Comparison of ENCODE assay signal across 22 mouse cellular contexts in genomic region chr3:146421787-146422186, GRCm38 (mm10). TPM values are rescaled to one million over a fixed set of nuclear protein-coding genes. Genes with fewer than 3 reads are reported as not detected.
DNase-seq lines count a peak whose midpoint lies in the region; ATAC-seq lines count a peak whose summit lies in the region.
"Had no signal": no experiment of that assay in that cellular context is flagged by ENCODE, and none has a peak within 500 bp of the region (broad histone marks: within the 10 kb centered on the region; RNA-seq: fewer than 3 reads in every experiment).

No protein-coding gene starts in this region.

- WGBS in lung, embryonic 15.5 days = 26% methylated on average over 8 of the region's 8 CpGs
- WGBS in hindbrain, embryonic 10.5 days = 59% methylated on average over 8 of the region's 8 CpGs

- H3K4me1 ChIP-seq in lung, embryonic 15.5 days = peaks cover 6% of the 10 kb centered on the region; the same call in 1 of the 2 replicates
- H3K4me1 ChIP-seq in hindbrain, embryonic 10.5 days (replicated peaks) = peaks cover 11% of the 10 kb centered on the region; the same call in 1 of the 2 replicates
- H3K4me1 ChIP-seq: embryonic facial prominence, embryonic 12.5 days had no signal

- no peak overlapping the region for H3K9ac ChIP-seq in lung, embryonic 15.5 days
- H3K9ac ChIP-seq: embryonic facial prominence, embryonic 12.5 days; forebrain, embryonic 12.5 days; heart, embryonic 15.5 days; midbrain, embryonic 12.5 days had no signal

- no peaks in the 10 kb centered on the region for H3K27me3 ChIP-seq in lung, embryonic 15.5 days
- H3K27me3 ChIP-seq in hindbrain, embryonic 10.5 days (ENCODE audit: insufficient read depth, poor library complexity, severe bottlenecking) = no peaks in the 10 kb centered on the region
- H3K27me3 ChIP-seq: embryonic facial prominence, embryonic 12.5 days; forebrain, embryonic 12.5 days; heart, embryonic 15.5 days; midbrain, embryonic 12.5 days had no signal

- ATAC-seq in lung, embryonic 15.5 days (ENCODE audit: borderline replicate concordance, extremely low read depth, low FRiP score, low TSS enrichment) = no peak
- peak; percentile 37 for ATAC-seq in CD4-positive, CD25-positive, alpha-beta regulatory T cell, adult 4 months
- ATAC-seq in hematopoietic stem cell, adult 5-6 weeks (replicated peaks in 1 of 2; ENCODE audit: insufficient read depth in 1 of 2, low FRiP score in 2 of 2, low TSS enrichment in 1 of 2, low read depth in 1 of 2, poor library complexity in 2 of 2, severe bottlenecking in 2 of 2) = peak; percentile 89 to 93
- ATAC-seq: hindbrain, postnatal 0 days had no signal

- no peaks in the 10 kb centered on the region for H3K9me3 ChIP-seq in lung, embryonic 15.5 days
- H3K9me3 ChIP-seq in hindbrain, embryonic 10.5 days = no peaks in the 10 kb centered on the region
- H3K9me3 ChIP-seq: embryonic facial prominence, embryonic 12.5 days; forebrain, embryonic 12.5 days; heart, embryonic 15.5 days; midbrain, embryonic 12.5 days had no signal

- peaks cover 19% of the 10 kb centered on the region for H3K36me3 ChIP-seq in lung, embryonic 15.5 days
- H3K36me3 ChIP-seq in hindbrain, embryonic 10.5 days = peaks cover 75% of the 10 kb centered on the region

- no peak overlapping the region for H3K4me2 ChIP-seq in lung, embryonic 15.5 days
- H3K4me2 ChIP-seq: embryonic facial prominence, embryonic 12.5 days; forebrain, embryonic 12.5 days; heart, embryonic 15.5 days; midbrain, embryonic 12.5 days had no signal

- DNase-seq in lung, postnatal 25 days (ENCODE audit: low spot score) = no peak
- peak; percentile 24 for DNase-seq in naive thymus-derived CD4-positive, alpha-beta T cell, adult 2 months (ENCODE audit: low read depth)
- DNase-seq in urinary bladder, adult 18-20 months (ENCODE audit: low spot score in 2 of 2) = no peak
- no peak for DNase-seq in hindbrain, embryonic 10.5 days (ENCODE audit: low spot score)
- DNase-seq: adrenal gland, postnatal 36 days; cerebellum, adult 11 months; cerebellum, adult 9-11 months; kidney, adult 18-20 months; kidney, postnatal 10 days; right cerebral cortex, postnatal 25 days; thymus, postnatal 25 days had no signal

- no peak overlapping the region for H3K4me3 ChIP-seq in lung, embryonic 15.5 days
- H3K4me3 ChIP-seq in hindbrain, embryonic 10.5 days = no peak overlapping the region
- H3K4me3 ChIP-seq: embryonic facial prominence, embryonic 12.5 days; erythroblast, embryonic 14.5 days; forebrain, embryonic 12.5 days; heart, embryonic 15.5 days; left cerebral cortex, adult 2 months; midbrain, embryonic 12.5 days had no signal

- 0 out of 2 replicates have a peak overlapping the region, but pooled peaks have one; percentile 20 for H3K27ac ChIP-seq in lung, embryonic 15.5 days
- H3K27ac ChIP-seq in hindbrain, embryonic 10.5 days = no peak overlapping the region
- H3K27ac ChIP-seq: embryonic facial prominence, embryonic 12.5 days; forebrain, embryonic 12.5 days; heart, embryonic 15.5 days; hindbrain, postnatal 0 days; left cerebral cortex, adult 2 months; macrophage; midbrain, embryonic 12.5 days had no signal

RNA-seq across cellular contexts. Expression of gene Ssx2ip, which starts 17.3 kb away (rescaled TPM):
- 31.4 and 33.5 TPM in 2 replicates for polyA plus RNA-seq in lung, embryonic 15.5 days (2015; fragmentation: Nextera tagmentation; extraction: Ambion mirVana)
- 1 to 10 TPM in 1 of 2 experiments, under 1 TPM in 1; 0.62 to 1.1 TPM for polyA plus RNA-seq in CD4-positive, CD25-positive, alpha-beta regulatory T cell, adult 4 months (2017; shearing (Covaris generic))
- 20.1 and 34.4 TPM in 2 replicates for total RNA-seq in hematopoietic stem cell, adult 5-6 weeks (2017)
- polyA plus RNA-seq in hindbrain, embryonic 10.5 days (2016; fragmentation: Nextera tagmentation; extraction: Ambion mirVana) = 20.2 and 26.0 TPM in 2 replicates

RNA-seq across cellular contexts. Expression of gene Ctbs, which starts 27.8 kb away (rescaled TPM):
- 10.0 and 11.1 TPM in 2 replicates for polyA plus RNA-seq in lung, embryonic 15.5 days (2015; fragmentation: Nextera tagmentation; extraction: Ambion mirVana)
- 1 to 10 TPM; 6.0 to 8.3 TPM for polyA plus RNA-seq in CD4-positive, CD25-positive, alpha-beta regulatory T cell, adult 4 months (2017; shearing (Covaris generic))
- 10.2 and 12.3 TPM in 2 replicates for total RNA-seq in hematopoietic stem cell, adult 5-6 weeks (2017)
- 4.3 and 5.6 TPM in 2 replicates for polyA plus RNA-seq in hindbrain, embryonic 10.5 days (2016; fragmentation: Nextera tagmentation; extraction: Ambion mirVana)

Comparison
In these comparisons a context has a peak if more than half of its experiments do, and no peak if none do; other contexts are left out.
1. RNA of gene Ssx2ip, which starts 17.3 kb away (polyA plus RNA-seq): 31.4 to 33.5 TPM in lung, embryonic 15.5 days and 20.2 to 26.0 TPM in hindbrain, embryonic 10.5 days; 0.62 to 1.1 TPM in CD4-positive, CD25-positive, alpha-beta regulatory T cell, adult 4 months; every median in the first group is over 10 times any median in the second.